Mouse (Mus musculus): ENCODE results near the gene Tlcd1.

DNA sequence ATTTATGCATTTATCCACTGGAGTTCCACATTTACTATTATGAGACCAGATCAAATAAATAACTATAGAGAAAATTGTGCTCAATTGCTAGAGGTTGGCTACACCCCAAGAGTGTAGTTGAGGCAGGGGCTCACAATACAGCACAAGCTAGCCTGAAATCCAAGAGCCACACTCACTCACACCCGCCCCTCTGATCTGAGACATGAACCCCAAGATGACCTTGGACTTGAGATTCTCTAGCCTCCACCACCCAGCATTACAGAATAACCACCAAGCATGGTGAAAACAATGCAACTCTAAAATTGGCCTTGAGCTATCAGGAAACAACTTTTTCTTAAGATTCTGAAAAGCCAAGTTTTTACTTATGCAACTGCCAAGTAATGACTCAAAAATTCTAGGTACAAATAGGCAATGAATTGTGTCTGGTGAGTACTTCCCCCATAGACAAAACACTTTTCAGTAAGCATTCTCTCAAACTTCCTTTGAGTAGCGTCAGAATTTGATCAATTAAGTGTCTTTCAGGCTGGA lies 5.4 kb downstream of the Tlcd1 start:
- TF ChIP-seq CTCF (IDR thresholded peaks at IDR 0.05; ENCODE audit: low read depth) (no peak), EP300 (IDR thresholded peaks at IDR 0.05; ENCODE audit: low read depth) (no peak)

Data from heart, postnatal 0 days (tissue).